Mouse (Mus musculus) left cerebral cortex, adult 18-20 months (tissue): ENCODE results near the gene Traf4. TPM values are rescaled to one million over a fixed set of nuclear protein-coding genes. Genes with fewer than 3 reads are reported as not detected.
"Not testable (repeated sequence)": the region's sequence is repeated elsewhere in the genome, so short reads cannot be mapped to it uniquely, and the experiment has no call there.

Source experiments
- DNase-seq, 2 experiments: peaks; one replicate each; pipeline ENCODE4 v3.0.0; 2021 to 2022; ENCODE audit warnings: low spot score in 2 of 2, mixed read lengths in 1 of 2
- total RNA-seq, 2 experiments: library from RNA; stranded (reverse); gene quantifications; 2 replicates each; pipeline ENCODE4 v1.2.3; 2021

Traf4 gene
- total RNA-seq, 2 experiments from 2014 or later, result 9.7 TPM

DNA sequence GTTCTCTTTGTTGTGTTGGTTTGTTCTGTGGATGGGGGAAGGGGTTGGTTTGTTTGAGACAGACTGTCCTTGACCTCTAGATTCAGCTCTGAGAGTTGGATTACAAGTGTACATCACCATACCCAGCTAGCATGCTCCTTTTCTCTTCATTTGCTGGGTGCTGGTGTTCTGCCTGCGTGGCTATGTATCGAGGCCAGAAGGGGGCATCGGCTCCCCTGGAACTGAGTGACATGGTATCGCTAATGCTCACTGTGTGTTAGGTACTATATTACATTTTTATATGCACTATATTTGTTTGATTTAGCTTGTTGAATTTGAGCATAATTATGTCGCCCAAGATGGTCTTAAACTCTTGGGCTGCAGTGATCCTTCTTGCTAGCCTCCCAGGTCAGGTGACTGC is 19.2 kb downstream of the Traf4 start:
- DNase-seq, result no peak

DNA sequence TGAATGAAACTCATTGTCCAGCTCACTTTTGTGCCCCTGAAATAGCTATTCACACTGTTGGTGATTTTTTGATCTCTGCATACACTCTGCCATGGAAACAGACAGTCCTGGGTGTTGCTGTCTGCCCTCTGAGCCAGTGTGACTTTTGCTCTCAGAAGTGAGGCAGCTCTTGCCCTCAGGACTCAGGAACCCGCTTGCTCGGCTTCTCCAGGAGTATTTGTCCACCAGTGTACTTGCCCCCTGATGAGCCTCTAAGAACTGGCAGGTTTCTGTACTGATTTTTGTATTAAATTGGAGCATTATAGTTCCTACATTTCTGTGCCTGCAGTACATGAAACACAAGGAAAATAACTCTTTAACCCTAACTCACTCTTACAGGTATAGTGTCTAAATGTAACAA is 21.9 kb downstream of the Traf4 start:
- DNase-seq, result no peak

DNA sequence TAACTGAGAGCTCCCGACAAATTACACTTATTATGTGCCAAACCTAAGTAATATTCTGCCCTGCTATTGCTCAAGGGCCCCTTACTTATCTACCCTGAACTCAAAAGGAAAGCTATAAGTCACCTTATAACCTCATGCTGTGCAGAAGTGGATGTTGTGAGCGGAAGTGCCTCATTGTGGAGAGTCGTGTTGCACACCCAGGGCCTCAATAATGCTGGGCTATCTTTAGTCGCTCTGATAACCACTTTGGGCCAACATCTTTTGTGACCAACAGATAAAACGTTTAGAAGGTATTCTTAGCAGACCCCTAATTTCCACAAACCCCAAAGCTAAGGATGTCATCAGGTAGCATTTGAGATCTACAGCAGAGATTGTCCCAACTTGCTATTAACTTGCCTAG is 24.7 kb downstream of the Traf4 start:
- no peak for DNase-seq

DNA sequence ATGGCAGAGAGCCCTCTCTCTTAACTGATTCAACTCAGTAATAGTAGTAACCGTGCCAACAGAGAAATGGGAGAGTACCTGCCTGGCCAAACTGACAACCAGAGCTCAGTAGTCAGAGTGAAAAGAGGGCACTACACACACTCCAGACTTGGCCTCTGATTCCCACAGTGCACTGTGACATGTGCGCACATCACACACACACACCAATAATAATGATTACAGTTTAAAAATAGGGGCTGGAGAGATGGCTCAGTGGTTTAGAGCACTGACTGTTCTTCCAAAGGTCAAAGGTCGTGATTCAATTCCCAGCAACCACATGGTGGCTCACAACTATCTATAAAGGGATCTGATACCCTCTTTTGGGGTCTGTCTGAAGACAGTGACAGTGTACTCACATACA is 27.4 kb downstream of the Traf4 start:
- no peak for DNase-seq

DNA sequence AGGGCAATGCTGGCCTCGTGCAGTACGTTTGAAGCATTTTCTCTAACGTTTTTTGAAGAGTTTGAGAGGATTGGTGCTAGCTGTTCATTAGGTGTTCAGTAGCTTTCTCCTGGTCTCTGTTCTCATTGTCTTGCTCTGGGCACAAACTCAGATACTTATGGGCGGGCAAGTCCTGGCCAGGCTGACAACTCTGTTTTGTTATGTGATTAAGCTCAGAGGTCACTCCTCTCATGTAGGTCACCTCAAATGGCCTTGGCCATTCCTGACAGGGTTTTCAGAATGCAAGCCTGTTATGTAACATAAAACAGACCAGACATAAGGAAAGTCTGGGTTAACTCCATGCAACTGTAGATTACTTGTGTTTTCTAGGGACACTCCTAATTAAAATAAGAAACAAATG is 27.8 kb downstream of the Traf4 start:
- no peak for DNase-seq

DNA sequence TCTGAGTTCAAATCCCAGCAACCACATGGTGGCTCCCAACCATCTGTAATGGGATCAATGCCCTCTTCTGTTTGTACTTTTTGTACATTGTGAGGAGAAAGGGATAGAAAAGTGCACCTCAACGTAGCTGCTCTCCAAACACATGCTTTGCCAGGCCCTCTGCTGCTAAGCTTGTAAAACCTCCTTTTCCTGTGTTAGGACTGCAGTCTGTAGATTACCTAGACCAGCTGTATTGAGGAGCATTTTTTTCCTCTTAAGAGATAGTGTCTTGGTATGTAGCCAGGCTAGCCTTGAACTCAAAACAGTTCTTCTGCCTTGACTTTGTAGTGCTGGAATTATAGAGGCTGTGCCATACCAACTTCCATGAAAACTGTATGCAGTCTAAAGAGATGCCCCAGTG is 29.3 kb downstream of the Traf4 start:
- DNase-seq, result no peak

DNA sequence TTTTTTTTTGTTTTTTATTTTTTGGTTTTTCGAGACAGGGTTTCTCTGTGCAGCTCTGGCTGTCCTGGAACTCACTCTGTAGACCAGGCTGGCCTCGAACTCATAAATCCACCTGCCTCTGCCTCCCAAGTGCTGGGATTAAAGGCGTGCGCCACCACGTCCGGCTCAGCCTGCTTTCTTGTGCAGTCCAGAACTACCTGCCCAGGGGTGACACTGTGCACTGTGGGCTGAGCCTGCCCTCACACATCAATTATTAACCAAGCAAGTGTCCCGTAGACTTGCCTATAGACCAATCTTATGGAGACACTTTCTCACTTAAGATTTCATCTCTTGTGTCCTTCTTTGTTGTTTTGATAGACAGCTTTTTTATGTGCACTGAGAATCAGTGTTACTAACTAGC is 30.1 kb downstream of the Traf4 start:
- DNase-seq, result not testable (repeated sequence)

DNA sequence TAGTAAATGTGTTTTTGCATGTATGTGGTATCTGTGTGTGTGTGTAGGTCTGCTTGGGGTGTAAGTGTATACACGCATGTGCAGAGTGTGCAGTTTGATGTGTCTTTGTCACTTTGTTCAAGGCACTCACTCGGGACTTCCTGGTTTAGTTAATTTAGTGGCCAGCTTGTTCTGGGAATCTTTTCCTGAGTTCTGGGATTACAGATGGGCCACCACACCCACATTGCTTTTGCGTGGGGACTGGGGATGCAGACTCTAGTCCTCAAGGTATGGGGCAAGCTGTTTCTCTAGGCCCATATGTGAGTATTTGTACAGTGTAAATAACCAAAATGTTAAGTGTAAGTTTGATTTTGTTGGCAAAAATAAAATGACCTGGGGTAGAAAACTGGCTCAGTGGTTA is 31.0 kb downstream of the Traf4 start:
- DNase-seq, result no peak

DNA sequence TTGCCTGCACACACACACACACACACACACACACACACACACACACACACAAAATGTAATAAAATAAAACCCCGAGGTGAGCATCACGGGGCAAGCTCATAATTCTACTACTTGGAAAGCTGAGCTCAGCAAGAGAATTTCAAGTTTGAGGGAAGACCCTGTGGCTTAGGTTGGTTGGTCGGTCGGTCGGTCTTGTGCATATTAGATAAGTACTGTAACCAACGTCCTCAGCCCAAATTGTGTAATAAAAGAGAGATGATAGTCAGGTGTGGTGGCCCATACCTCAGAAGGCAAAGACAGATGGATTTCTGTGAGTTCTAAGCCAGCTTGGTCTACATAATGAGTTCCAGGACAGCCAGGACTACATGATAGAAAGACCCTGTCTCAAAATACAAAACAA is 31.5 kb downstream of the Traf4 start:
- DNase-seq, result no peak

DNA sequence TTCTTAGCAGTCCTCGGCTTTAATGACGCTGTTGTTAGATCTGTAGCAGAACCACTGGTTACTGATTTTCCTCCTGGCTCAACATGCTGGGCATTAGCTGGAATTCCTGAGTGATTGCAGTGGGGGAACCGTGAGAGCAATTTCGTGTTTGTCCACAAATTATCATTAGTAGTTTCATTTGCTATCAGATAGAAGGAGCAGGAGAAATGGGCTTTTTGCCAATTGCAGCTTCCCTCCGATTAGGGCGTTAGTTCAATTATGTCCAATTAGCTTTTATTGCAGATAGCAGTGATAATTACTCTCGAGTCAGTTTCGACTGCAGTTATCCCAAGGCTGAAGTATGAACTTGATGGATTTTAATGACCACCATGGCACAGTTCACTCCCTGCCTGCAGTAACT is 35.9 kb downstream of the Traf4 start:
- DNase-seq, result no peak

DNA sequence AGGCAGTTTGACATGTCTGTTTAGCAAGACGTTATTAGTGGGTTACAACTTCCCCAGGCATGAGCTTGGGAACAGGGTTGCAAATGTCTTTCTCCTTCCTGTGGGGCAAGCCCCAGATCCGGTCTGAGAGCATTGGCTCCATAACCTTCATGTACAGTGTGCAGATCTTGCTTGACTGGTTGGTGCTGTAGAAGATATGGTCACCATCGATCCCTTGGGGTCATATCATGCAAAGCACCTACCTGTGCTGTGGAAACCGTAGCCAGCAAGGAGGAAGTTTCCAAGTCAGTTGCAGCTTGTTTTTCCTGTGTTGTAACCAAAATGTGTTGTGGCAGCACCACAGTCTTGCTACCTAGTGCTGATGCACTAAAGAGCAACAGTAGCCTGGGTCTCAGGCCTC is 38.6 kb downstream of the Traf4 start:
- no peak for DNase-seq

DNA sequence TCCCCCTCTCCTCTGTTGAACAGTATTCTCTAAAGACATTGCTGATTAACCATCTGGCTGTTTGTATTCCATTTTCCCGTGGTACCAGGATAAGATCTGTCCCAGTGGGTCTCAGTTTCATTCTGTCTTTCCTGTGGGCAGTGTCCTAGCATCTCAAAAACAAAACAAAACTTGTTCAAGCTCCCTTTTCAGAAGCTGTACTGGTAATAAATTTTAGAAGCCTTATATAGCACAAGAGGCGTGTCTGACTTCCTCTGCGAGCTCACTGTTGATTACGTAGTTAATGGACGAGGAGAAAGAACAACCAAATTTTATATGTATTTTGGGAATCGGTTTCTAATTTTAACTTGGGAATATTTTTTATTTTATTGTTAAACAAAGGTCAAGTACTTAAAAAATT is 39.7 kb downstream of the Traf4 start:
- DNase-seq, result no peak

DNA sequence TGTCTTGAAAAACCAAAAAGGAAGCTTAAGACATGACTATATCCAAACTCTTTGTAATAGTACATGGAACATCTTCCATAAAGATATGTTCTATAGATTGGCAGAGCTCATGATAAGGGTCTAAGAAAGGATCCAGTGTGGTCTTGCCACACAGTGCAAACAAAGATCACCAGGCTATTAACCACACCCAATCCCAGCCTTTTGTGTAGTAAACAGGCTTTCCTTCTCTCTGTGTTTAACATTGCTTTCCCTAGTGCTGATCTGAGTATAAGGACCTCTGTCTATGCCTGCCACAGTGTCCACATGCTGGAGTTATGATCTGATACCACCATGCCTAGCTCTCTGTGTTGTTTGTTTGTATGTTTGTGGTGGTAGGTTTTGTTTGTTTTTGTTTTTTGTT is 41.6 kb downstream of the Traf4 start:
- DNase-seq, result no peak

DNA sequence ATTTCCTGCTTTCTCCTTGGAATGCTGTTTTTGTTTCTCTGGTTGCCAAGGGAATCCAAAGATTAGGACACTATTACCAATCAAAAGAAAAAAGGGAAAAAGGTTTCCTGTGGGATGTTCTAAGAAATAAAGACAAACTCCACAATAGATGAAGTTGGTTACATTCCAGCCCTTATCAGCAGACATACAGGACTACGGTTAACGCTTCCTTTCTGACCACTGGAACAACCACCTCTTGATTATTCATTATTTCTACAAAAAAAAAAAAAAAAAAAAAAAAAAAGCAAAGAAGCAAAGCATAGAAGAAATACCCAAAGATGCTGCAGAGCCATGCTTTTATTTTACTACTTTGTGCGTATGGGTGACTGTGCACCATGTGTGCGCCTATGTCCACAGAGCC is 42.6 kb downstream of the Traf4 start:
- no peak for DNase-seq

DNA sequence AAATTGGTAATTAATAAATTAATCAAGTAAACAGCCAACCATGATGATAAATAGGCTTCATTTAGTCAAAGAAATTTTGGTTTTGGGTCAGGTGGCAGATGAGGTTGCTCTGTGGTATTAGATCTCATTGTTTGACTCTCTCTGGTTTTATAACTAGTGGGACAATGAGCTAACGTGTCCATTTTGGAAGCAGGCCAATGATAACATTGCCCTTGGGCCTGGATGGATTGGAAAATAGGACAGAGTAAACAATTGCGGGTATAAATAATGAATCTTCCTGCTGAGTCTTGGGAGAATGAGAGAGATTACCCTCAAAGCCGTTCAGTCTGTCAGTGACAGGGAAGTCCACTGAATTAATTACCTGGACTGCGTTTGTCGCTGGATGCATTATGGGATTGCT is 44.2 kb downstream of the Traf4 start:
- DNase-seq, result no peak

DNA sequence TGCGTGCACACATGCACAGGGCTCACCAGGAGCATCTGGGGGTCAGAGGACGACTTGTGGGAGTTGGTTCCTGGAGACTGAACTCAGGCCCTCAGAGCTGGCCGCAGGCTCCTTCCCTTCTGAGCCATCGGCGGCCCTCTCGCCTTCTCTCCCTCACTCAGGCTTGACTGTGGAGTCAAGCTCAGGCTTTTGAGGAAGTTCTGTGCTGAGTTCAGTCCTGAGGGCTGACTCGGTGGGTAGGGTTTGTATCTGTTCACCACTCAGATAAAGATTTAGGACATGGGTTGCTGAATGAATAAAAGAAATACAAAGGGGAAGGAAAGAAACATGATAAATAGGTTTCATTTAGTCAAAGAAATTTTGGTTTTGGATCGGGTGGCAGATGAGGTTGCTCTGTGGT is 45.5 kb downstream of the Traf4 start:
- no peak for DNase-seq

DNA sequence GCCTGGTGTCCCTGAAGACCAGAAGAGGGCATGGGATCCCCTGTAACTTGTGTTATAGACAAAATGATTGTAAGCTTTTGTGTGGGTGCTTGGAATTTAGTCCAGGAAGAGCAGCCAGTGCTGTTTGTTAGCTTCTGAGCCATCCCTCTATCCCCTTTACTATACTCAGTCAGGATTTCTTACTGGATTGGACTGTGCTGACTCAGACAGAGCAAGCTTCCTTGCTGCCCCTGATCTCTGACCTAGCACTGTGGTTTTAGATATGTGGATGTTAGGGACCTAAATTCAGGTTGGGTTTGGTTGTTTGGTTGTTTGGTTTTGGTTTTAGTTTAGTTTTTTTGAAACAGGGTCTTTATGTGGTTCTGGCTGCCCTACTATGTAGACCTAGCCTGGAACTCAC is 46.9 kb downstream of the Traf4 start:
- DNase-seq, result no peak

DNA sequence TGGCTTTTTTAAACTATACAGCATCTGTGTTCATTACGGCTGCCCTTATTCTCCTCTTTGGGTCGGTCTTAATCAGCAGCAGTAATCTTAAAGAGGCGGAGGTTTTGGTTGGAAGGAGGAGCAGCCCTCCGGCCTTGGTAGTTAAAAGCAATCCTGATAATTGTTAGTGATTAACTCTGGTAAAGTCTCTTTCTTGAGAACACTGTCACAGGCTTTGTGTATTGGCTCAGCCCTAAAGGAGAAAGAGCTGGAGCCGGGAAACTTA is 49.3 kb downstream of the Traf4 start:
- DNase-seq, result no peak

DNA sequence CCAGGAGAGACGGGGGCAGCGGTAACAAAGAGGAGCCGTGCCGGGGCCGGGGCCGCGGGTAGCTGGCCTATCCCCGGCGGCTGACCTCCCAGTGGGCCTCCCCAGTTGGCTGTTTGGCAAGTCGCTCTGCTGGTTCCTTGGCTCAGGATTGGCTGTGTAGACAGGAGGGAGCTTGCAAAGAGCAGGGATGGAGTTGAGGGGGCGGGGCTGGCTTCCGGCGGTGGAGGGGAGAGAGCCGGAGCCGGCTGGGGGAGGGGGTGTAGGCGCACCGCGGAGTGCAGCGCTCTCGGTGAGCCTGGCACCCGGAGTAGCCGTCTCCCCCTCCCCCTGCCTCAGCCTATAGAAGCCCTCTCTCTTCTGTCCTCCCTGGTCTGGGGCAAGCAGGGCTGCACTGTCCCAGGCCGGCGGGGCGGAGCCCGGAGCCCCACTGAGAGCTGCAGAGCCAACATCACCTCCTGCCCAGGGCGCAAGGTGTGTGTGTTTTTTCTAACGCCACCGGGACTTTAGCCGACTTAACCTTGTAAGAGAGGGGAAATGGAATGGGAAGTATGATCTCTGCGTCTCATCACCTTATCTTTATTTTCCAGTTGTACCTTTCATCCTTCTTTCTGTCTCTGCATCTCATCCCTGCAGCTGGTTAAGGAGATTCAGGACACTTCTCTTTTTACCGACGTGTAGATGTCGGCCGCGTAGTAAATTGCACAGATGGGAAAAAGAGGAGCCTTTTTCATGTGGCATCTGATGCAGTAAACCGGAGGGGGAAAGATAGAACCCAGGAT is 49.8 kb downstream of the Traf4 start:
- DNase-seq, result peak; percentile 94 to 96

DNA sequence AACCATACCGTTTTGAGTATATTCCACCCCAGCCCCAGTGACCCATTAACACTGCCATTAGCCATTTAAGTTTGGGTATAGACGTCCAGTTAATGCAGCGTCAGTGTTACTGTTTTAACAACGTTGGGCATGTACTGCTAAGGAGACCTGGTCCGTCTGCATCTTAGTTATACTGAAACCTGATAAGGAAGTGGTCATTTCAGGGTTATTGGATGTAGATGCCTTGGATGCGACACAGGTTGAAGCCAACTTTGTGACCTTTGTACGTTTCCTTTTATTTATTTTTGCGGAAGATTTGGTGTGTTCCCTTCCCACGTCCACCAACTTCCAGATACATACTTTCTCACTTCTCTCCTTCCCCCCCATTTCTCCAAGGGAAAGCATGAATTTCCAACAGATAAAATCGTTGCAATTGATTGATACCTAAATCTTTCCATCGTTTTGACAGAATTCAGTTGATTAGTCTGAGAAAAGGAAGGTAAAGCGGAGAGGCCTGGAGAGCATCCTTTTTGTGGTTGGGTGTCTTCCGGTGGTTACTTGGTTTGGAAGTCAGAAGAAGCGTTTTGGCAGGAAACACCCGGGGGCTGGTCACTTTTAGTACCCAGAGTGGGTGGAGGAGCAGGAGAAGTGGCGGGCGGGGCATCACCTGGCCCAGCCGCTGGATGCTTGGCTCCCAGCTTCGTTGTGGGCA is 50.6 kb downstream of the Traf4 start:
- DNase-seq, result no peak

DNA sequence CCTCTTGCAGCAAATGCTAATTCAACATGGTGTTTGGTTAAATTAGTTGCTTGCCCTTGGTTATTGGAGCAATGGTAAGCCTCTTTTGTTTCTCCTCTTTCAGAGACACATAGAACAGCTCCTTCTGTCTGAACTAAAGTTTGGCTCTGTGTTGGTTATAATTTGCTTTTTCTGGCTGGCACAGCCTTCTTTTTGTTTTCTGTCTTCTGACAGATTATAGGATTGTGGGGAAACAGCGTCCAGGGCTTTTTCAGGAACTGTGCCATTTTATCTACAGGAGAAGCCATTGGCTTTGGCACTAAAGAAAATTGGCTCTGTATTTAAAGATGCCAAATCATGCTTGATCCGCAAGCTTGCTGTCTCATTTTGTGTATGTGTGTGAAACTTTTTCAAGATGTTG is 51.8 kb downstream of the Traf4 start:
- DNase-seq, result no peak
